Mouse (Mus musculus) E14TG2a.4 (cell line): ENCODE measurements at regions not wholly inside any gene's neighbourhood (a gene's known extent, or its start where the extent isn't known, plus 50 kb on each side); places are given as distances from the start of the nearest gene placed in this dataset.

Source experiments
- CTCF ChIP-seq: conservative IDR thresholded peaks from 2 replicates; pipeline ENCODE4 v1.5.1; 2014; ENCODE audit warnings: low read length
- NANOG ChIP-seq: IDR thresholded peaks from 2 replicates; pipeline ENCODE4 v1.6.1; 2014; ENCODE audit warnings: borderline replicate concordance, low read length, mixed read lengths

DNA sequence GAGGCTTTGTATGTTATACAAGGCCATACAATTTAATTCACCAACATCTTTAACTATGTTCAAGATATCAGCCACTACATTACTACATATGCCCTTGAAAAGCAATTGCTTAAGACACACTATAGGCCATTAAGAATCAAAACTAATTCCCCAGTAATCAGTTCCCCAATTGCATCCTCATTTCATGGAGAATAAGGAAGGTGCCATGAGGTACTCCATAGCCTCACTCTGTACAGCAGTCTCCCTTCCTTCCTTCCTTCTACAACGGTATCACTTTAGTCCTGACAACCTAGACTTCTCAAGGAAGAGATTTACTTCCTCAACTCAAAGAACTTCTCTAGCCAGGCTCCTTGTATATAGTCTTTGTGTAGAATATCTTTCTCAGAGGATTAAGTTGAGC is 220.1 kb upstream of the Negr1 start:
- TF ChIP-seq CTCF (no peak), NANOG (no peak)
